Mouse (Mus musculus) lung, embryonic 14.5 days (tissue): ENCODE results near the gene Cacnb4. TPM values are rescaled to one million over a fixed set of nuclear protein-coding genes. Genes with fewer than 3 reads are reported as not detected.

Source experiments
- ATAC-seq: fragments of 200-750 bp; cut with Nextera tagmentation; 2 replicates; pipeline ENCODE4 v1.8.0; 2017; ENCODE audit warnings: mild to moderate bottlenecking, moderate TSS enrichment, moderate library complexity; ENCODE audit not compliant: insufficient read depth
- DNase-seq: peaks from one replicate; pipeline ENCODE4 v3.0.0-alpha.2; 2015
- H3K27ac ChIP-seq: fragments of 300-500 bp; sonication (generic); 2 replicates; pipeline ENCODE4 v1.5.1; 2014; ENCODE audit warnings: low read depth, mild to moderate bottlenecking, moderate library complexity
- H3K27me3 ChIP-seq: fragments of 300-500 bp; sonication (generic); 2 replicates; pipeline ENCODE4 v1.6.1; 2014; ENCODE audit warnings: low read length, control low read depth; ENCODE audit not compliant: insufficient read depth
- H3K36me3 ChIP-seq: fragments of 300-500 bp; sonication (generic); 2 replicates; pipeline ENCODE4 v1.6.1; 2014; ENCODE audit warnings: control low read depth; ENCODE audit not compliant: insufficient read depth
- H3K4me1 ChIP-seq: fragments of 300-500 bp; sonication (generic); 2 replicates; pipeline ENCODE4 v1.6.1; 2014; ENCODE audit warnings: antibody characterized with exemption, control low read depth; ENCODE audit not compliant: insufficient read depth
- H3K4me2 ChIP-seq: fragments of 300-500 bp; sonication (generic); 2 replicates; pipeline ENCODE4 v1.6.1; 2014; ENCODE audit warnings: mild to moderate bottlenecking
- H3K4me3 ChIP-seq: fragments of 300-500 bp; sonication (generic); 2 replicates; pipeline ENCODE4 v1.5.1; 2014; ENCODE audit warnings: low read depth, low read length
- H3K9ac ChIP-seq: fragments of 300-500 bp; sonication (generic); 2 replicates; pipeline ENCODE4 v1.6.1; 2014
- H3K9me3 ChIP-seq: fragments of 300-500 bp; sonication (generic); 2 replicates; pipeline ENCODE4 v1.6.1; 2016; ENCODE audit warnings: low read depth, low read length, control low read depth
- CTCF ChIP-seq: IDR thresholded peaks from 2 replicates; pipeline ENCODE4 v1.5.1; 2016; ENCODE audit warnings: antibody characterized with exemption, low read depth
- WGBS: fragments of 180-500 bp; shearing (Covaris S2); extraction: QIAGEN DNeasy Blood & Tissue Kit; methylation state at CpG from one replicate; pipeline ENCODE4 v1.1.7; 2014; 5-methylcytosine and 5-hydroxymethylcytosine counted together
- polyA plus RNA-seq: library from polyadenylated mRNA; unstranded; fragments of >200 nt; fragmentation: Nextera tagmentation; extraction: Ambion mirVana; gene quantifications from 2 replicates; pipeline ENCODE4 v1.2.1, GENCODE M21; 2014

The Cacnb4 gene
- polyA plus RNA-seq, 1 experiment from 2014 or later = 0.39 TPM

DNA sequence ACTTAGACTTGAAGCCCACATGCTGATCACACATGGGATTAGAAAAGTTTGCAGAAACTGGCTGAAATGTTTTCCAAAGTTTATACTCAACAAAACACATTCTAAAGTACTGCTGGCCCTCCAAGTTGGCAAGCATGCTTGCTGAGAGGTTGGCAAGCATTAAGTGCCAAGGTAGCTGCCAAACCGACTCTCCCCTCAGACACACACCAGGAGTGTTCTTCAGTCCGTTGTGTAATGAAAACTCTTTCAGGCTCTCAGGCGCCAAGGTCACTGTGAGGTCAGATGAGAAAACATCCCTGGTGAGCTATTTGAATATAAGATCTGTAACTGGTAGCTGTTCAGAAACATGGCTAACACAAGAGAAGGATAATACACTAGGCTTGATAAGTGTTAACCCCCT is 97.8 kb downstream of the Cacnb4 start:
- DNase-seq (peak; percentile 24), ATAC-seq (no peak)
- H3K9ac ChIP-seq = no peak overlapping the region
- TF ChIP-seq CTCF = no peak
- H3K4me2 ChIP-seq = no peak overlapping the region
- H3K9me3 ChIP-seq = no peaks in the 10 kb centered on the region
- no peaks in the 10 kb centered on the region for H3K27me3 ChIP-seq
- H3K4me1 ChIP-seq = no peaks in the 10 kb centered on the region
- no peaks in the 10 kb centered on the region for H3K36me3 ChIP-seq
- no peak overlapping the region for H3K4me3 ChIP-seq
- no peak overlapping the region for H3K27ac ChIP-seq
- 36% methylated on average over 3 of the region's 3 CpGs for WGBS

DNA sequence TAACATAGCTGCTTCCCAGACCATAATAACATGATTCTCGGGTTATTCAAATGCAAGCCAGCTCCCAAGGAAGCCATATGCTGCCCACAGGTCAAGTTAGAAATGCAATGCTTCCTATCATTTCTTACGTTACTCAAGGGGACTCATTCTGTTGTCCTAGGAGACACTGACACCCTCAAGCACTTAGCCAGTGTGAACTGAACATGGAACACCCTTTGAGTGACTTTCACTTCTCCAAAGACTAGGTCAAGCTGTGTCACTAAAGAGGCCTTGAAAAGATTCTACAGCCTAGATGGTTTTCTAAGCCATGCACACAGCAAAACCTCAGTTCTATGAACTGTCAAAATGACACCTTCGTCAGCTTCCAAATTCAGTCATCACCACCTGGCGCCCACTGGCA is 98.9 kb downstream of the Cacnb4 start:
- H3K4me1 ChIP-seq = no peaks in the 10 kb centered on the region
- 81% methylated on average over 4 of the region's 4 CpGs for WGBS
- ATAC-seq = no peak
- H3K27ac ChIP-seq = no peak overlapping the region
- no peak overlapping the region for H3K4me3 ChIP-seq
- H3K4me2 ChIP-seq = no peak overlapping the region
- no peak for DNase-seq
- H3K27me3 ChIP-seq = no peaks in the 10 kb centered on the region
- H3K36me3 ChIP-seq = no peaks in the 10 kb centered on the region
- no peaks in the 10 kb centered on the region for H3K9me3 ChIP-seq
- no peak for TF ChIP-seq CTCF
- H3K9ac ChIP-seq = no peak overlapping the region

DNA sequence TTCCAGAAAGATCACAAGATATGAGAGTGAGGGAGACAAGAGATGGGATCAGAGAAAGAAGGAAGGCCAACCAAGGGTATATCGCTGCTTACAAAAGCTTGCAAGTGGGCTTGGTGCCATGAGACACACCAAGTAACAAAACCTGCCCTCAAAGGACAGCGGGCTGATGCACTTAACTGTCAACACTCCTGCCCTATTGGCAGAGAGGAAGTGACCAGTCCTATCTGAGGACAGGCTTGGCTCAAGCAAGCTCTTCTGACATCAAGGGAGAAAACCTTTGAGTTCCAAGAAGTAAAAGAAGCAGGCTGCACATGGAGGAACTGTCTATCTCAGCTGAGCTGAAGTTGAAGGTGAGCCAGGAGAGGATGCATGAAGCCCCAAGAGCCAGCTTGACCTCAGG is 100.1 kb downstream of the Cacnb4 start:
- Histone ChIP-seq H3K9ac (no peak overlapping the region), H3K36me3 (no peaks in the 10 kb centered on the region), H3K27me3 (no peaks in the 10 kb centered on the region), H3K4me3 (no peak overlapping the region), H3K4me1 (no peaks in the 10 kb centered on the region), H3K4me2 (no peak overlapping the region), H3K9me3 (no peaks in the 10 kb centered on the region), H3K27ac (no peak overlapping the region)
- no peak for ATAC-seq
- no peak for DNase-seq
- WGBS = 84% methylated on average over 2 of the region's 2 CpGs
- TF ChIP-seq CTCF = no peak

- H3K9me3 ChIP-seq = no peaks in the 10 kb centered on the region
- H3K36me3 ChIP-seq = no peaks in the 10 kb centered on the region
- no peak overlapping the region for H3K27ac ChIP-seq
- no peaks in the 10 kb centered on the region for H3K4me1 ChIP-seq
- ATAC-seq = no peak
- H3K27me3 ChIP-seq = no peaks in the 10 kb centered on the region
- H3K4me3 ChIP-seq = no peak overlapping the region
- 82% methylated on average over 10 of the region's 10 CpGs for WGBS
- no peak overlapping the region for H3K4me2 ChIP-seq
- no peak for DNase-seq
- no peak for TF ChIP-seq CTCF
- H3K9ac ChIP-seq = no peak overlapping the region
Measured at GRCm38 (mm10) chr2:52575637-52576175, 100.9 kb downstream of the Cacnb4 start.

DNA sequence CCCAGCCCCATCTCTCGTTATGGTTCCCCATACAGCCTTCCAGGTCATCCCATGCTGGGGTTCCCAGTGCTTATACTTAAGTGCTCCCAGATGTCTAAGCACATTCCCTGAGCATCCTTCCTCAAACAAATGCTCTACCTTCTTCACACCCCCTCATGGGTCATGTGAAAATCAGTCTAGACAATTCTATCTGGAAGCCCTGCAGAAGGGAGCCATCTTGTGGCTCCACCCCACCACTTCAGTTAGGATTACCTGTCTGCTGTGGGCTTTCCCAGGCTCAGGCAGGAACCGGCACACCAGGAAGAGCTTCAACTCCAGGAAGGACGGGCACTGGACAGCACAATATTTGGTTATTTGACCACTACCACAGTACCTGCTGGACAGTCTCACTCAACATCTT is 101.7 kb downstream of the Cacnb4 start:
- Histone ChIP-seq H3K27ac (no peak overlapping the region), H3K27me3 (no peaks in the 10 kb centered on the region), H3K36me3 (no peaks in the 10 kb centered on the region), H3K9me3 (no peaks in the 10 kb centered on the region), H3K9ac (no peak overlapping the region), H3K4me2 (no peak overlapping the region), H3K4me1 (no peaks in the 10 kb centered on the region), H3K4me3 (no peak overlapping the region)
- ATAC-seq (no peak), DNase-seq (no peak)
- TF ChIP-seq CTCF = no peak
- 77% methylated on average over 3 of the region's 3 CpGs for WGBS

GRCm38 (mm10) chr2:52572221-52572620 is 104.4 kb downstream of the Cacnb4 start:
- ATAC-seq (no peak), DNase-seq (no peak)
- 86% methylated on average over 6 of the region's 6 CpGs for WGBS

GRCm38 (mm10) chr2:52571339-52571968 is 105.2 kb downstream of the Cacnb4 start:
- ATAC-seq (no peak), DNase-seq (no peak)
- H3K27ac ChIP-seq = no peak overlapping the region
- no peak for TF ChIP-seq CTCF
- H3K27me3 ChIP-seq = no peaks in the 10 kb centered on the region
- no peak overlapping the region for H3K9ac ChIP-seq
- no peak overlapping the region for H3K4me2 ChIP-seq
- no peaks in the 10 kb centered on the region for H3K9me3 ChIP-seq
- H3K4me1 ChIP-seq = no peaks in the 10 kb centered on the region
- H3K36me3 ChIP-seq = no peaks in the 10 kb centered on the region
- no peak overlapping the region for H3K4me3 ChIP-seq
- WGBS = 46% methylated on average over 13 of the region's 13 CpGs

More at GRCm38 (mm10) chr2:52572221-52572620, 104.4 kb downstream of the Cacnb4 start:
- H3K4me2 ChIP-seq = no peak overlapping the region
- no peaks in the 10 kb centered on the region for H3K9me3 ChIP-seq
- H3K27ac ChIP-seq = no peak overlapping the region
- no peak overlapping the region for H3K9ac ChIP-seq
- H3K36me3 ChIP-seq = no peaks in the 10 kb centered on the region
- no peak for TF ChIP-seq CTCF
- H3K27me3 ChIP-seq = no peaks in the 10 kb centered on the region
- no peak overlapping the region for H3K4me3 ChIP-seq
- no peaks in the 10 kb centered on the region for H3K4me1 ChIP-seq
